Mouse (Mus musculus) stomach, postnatal 0 days (tissue): ENCODE data around the gene Enkd1. TPM values are rescaled to one million over a fixed set of nuclear protein-coding genes. Genes with fewer than 3 reads are reported as not detected.

Experiments used
- ATAC-seq: fragments of 200-750 bp; cut with Nextera tagmentation; 2 replicates; pipeline ENCODE4 v1.8.0; 2017; ENCODE audit not compliant: low FRiP score, low TSS enrichment
- DNase-seq: peaks from one replicate; pipeline ENCODE4 v3.0.0-alpha.2; 2016; ENCODE audit warnings: low spot score
- H3K27ac ChIP-seq: fragments of 300-500 bp; sonication (generic); replicated peaks from 2 replicates; pipeline ENCODE4 v1.5.1; 2014; ENCODE audit warnings: mild to moderate bottlenecking, control low read depth
- H3K27me3 ChIP-seq: fragments of 300-500 bp; sonication (generic); 2 replicates; pipeline ENCODE4 v1.6.1; 2014; ENCODE audit warnings: low read length; ENCODE audit not compliant: control insufficient read depth, insufficient read depth
- H3K36me3 ChIP-seq: fragments of 300-500 bp; sonication (generic); 2 replicates; pipeline ENCODE4 v1.6.1; 2014; ENCODE audit warnings: low read length, mixed read lengths; ENCODE audit not compliant: control insufficient read depth, insufficient read depth
- H3K4me1 ChIP-seq: fragments of 300-500 bp; sonication (generic); replicated peaks from 2 replicates; pipeline ENCODE4 v1.6.1; 2014; ENCODE audit warnings: antibody characterized with exemption; ENCODE audit not compliant: control insufficient read depth, insufficient read depth
- H3K4me2 ChIP-seq: fragments of 300-500 bp; sonication (generic); replicated peaks from 2 replicates; pipeline ENCODE4 v1.6.1; 2014; ENCODE audit warnings: low read depth, mild to moderate bottlenecking, control low read depth, moderate library complexity
- H3K4me3 ChIP-seq: fragments of 300-500 bp; sonication (generic); 2 replicates; pipeline ENCODE4 v1.5.1; 2014; ENCODE audit warnings: low read depth, low read length, control low read depth
- H3K9ac ChIP-seq: fragments of 300-500 bp; sonication (generic); 2 replicates; pipeline ENCODE4 v1.6.1; 2014; ENCODE audit warnings: mild to moderate bottlenecking, low read length, control low read depth, mixed read lengths
- H3K9me3 ChIP-seq: fragments of 300-500 bp; sonication (generic); 2 replicates; pipeline ENCODE4 v1.6.1; 2016; ENCODE audit warnings: low read length; ENCODE audit not compliant: control insufficient read depth
- CTCF ChIP-seq: IDR thresholded peaks from 2 replicates; pipeline ENCODE4 v1.5.1; 2016; ENCODE audit warnings: antibody characterized with exemption, low read depth, mild to moderate bottlenecking, moderate library complexity
- EP300 ChIP-seq: optimal IDR thresholded peaks from 2 replicates; pipeline ENCODE3; 2016; ENCODE audit warnings: antibody characterized with exemption
- WGBS: fragments of 180-500 bp; shearing (Covaris S2); extraction: QIAGEN DNeasy Blood & Tissue Kit; methylation state at CpG from one replicate; pipeline ENCODE4 v1.1.7; 2014; 5-methylcytosine and 5-hydroxymethylcytosine counted together
- polyA plus RNA-seq: library from polyadenylated mRNA; unstranded; fragments of >200 nt; fragmentation: Nextera tagmentation; extraction: Ambion mirVana; gene quantifications from 2 replicates; pipeline ENCODE4 v1.2.1, GENCODE M21; 2015

The Enkd1 gene
- polyA plus RNA-seq, 1 experiment from 2014 or later: 5.4 TPM

GRCm38 (mm10) chr8:105700566-105700965, 7.4 kb downstream of the Enkd1 start:
- DNase-seq: no peak
- Histone ChIP-seq H3K27me3 (no peaks in the 10 kb centered on the region), H3K9ac (peak overlapping the region; percentile 66), H3K36me3 (peaks cover 12% of the 10 kb centered on the region), H3K4me3 (peak overlapping the region; percentile 69), H3K9me3 (no peaks in the 10 kb centered on the region), H3K27ac (peak overlapping the region; percentile 89), H3K4me2 (peak overlapping the region; percentile 87), H3K4me1 (peaks cover 7% of the 10 kb centered on the region; the same call in 1 of the 2 replicates)
- ATAC-seq: peak; percentile 34
- under 1% methylated on average over 21 of the region's 21 CpGs for WGBS
- no peak for TF ChIP-seq EP300
- TF ChIP-seq CTCF: no peak

GRCm38 (mm10) chr8:105699488-105700215, 8.4 kb downstream of the Enkd1 start:
- ATAC-seq (no peak), DNase-seq (no peak)
- Histone ChIP-seq H3K27me3 (no peaks in the 10 kb centered on the region), H3K36me3 (peaks cover 12% of the 10 kb centered on the region), H3K4me3 (no peak overlapping the region; the same call in 1 of the 2 replicates), H3K27ac (no peak overlapping the region), H3K9ac (peak overlapping the region; percentile 66), H3K4me1 (peaks cover 7% of the 10 kb centered on the region; the same call in 1 of the 2 replicates), H3K9me3 (no peaks in the 10 kb centered on the region), H3K4me2 (peak overlapping the region; percentile 87)
- TF ChIP-seq EP300: no peak
- 92% methylated on average over 11 of the region's 11 CpGs for WGBS

GRCm38 (mm10) chr8:105698734-105699133, 9.3 kb downstream of the Enkd1 start:
- TF ChIP-seq CTCF: no peak
- TF ChIP-seq EP300: no peak
- Histone ChIP-seq H3K4me3 (no peak overlapping the region), H3K4me2 (no peak overlapping the region), H3K36me3 (peaks cover 8% of the 10 kb centered on the region; the same call in 1 of the 2 replicates), H3K27me3 (no peaks in the 10 kb centered on the region), H3K9me3 (no peaks in the 10 kb centered on the region), H3K27ac (no peak overlapping the region), H3K9ac (no peak overlapping the region), H3K4me1 (peaks cover 7% of the 10 kb centered on the region; the same call in 1 of the 2 replicates)
- 93% methylated on average over 5 of the region's 5 CpGs for WGBS
- DNase-seq: no peak
- no peak for ATAC-seq

- ATAC-seq (no peak), DNase-seq (no peak)
- TF ChIP-seq EP300 (no peak), CTCF (no peak)
- no peak overlapping the region for H3K9ac ChIP-seq
- H3K27me3 ChIP-seq: no peaks in the 10 kb centered on the region
- H3K4me3 ChIP-seq: no peak overlapping the region
- peaks cover 7% of the 10 kb centered on the region; the same call in 1 of the 2 replicates for H3K4me1 ChIP-seq
- H3K9me3 ChIP-seq: no peaks in the 10 kb centered on the region
- no peak overlapping the region for H3K4me2 ChIP-seq
- no peak overlapping the region for H3K27ac ChIP-seq
- peaks cover 5% of the 10 kb centered on the region; the same call in 1 of the 2 replicates for H3K36me3 ChIP-seq
- 91% methylated on average over 17 of the region's 17 CpGs for WGBS
These were observed 10.7 kb downstream of the Enkd1 start for GRCm38 (mm10) chr8:105697196-105697780.

GRCm38 (mm10) chr8:105695080-105695780, 12.8 kb downstream of the Enkd1 start:
- H3K36me3 ChIP-seq: peaks cover 5% of the 10 kb centered on the region; the same call in 1 of the 2 replicates
- ATAC-seq (no peak), DNase-seq (no peak)
- no peak overlapping the region for H3K9ac ChIP-seq
- H3K9me3 ChIP-seq: no peaks in the 10 kb centered on the region
- no peak overlapping the region for H3K4me3 ChIP-seq
- H3K4me2 ChIP-seq: no peak overlapping the region
- TF ChIP-seq EP300 (no peak), CTCF (no peak)
- H3K27ac ChIP-seq: no peak overlapping the region
- peaks cover 3% of the 10 kb centered on the region; the same call in 1 of the 2 replicates for H3K4me1 ChIP-seq
- 76% methylated on average over 30 of the region's 30 CpGs for WGBS
- no peaks in the 10 kb centered on the region for H3K27me3 ChIP-seq
